Mouse (Mus musculus) cerebellum, postnatal 4 days (tissue): Measurements from ENCODE around the gene Asb2.

Source experiments
- DNase-seq, 2 experiments: peaks; one replicate each; pipeline ENCODE4 v3.0.0; 2022; ENCODE audit warnings: low spot score in 2 of 2, mixed read lengths in 1 of 2

The Asb2 gene

GRCm38 (mm10) chr12:103315831-103316545 is 39.8 kb downstream of the Asb2 start:
- DNase-seq, result no peak

- DNase-seq, result peak in 1 of 2 experiments; percentile 32
Observed at GRCm38 (mm10) chr12:103314640-103315361, 41.0 kb downstream of the Asb2 start.

GRCm38 (mm10) chr12:103313871-103314639 is 41.7 kb downstream of the Asb2 start:
- peak; percentile 46 to 63 for DNase-seq

GRCm38 (mm10) chr12:103313274-103313673 is 42.5 kb downstream of the Asb2 start:
- DNase-seq, result no peak

- no peak for DNase-seq
Observed at GRCm38 (mm10) chr12:103311921-103312320, 43.9 kb downstream of the Asb2 start.

- no peak for DNase-seq
Observed at GRCm38 (mm10) chr12:103310744-103311267, 45.0 kb downstream of the Asb2 start, which contains the start of gene Fam181a. Gene Fam181a, plus strand, starts transcription at chr12:103310975.

GRCm38 (mm10) chr12:103306720-103307119 is 49.1 kb downstream of the Asb2 start:
- peak; percentile 61 for DNase-seq

GRCm38 (mm10) chr12:103306224-103306623 is 49.6 kb downstream of the Asb2 start:
- DNase-seq, result no peak

- DNase-seq, result no peak
Observed at GRCm38 (mm10) chr12:103302960-103303359, 52.8 kb downstream of the Asb2 start.

GRCm38 (mm10) chr12:103301645-103302044 is 54.2 kb downstream of the Asb2 start:
- DNase-seq, result peak; percentile 55 to 71

- DNase-seq, result no peak
Observed at GRCm38 (mm10) chr12:103300493-103300892, 55.3 kb downstream of the Asb2 start.

- no peak for DNase-seq
Observed at GRCm38 (mm10) chr12:103296292-103296691, 59.5 kb downstream of the Asb2 start.

- DNase-seq, result no peak
Observed at GRCm38 (mm10) chr12:103292366-103292765, 63.4 kb downstream of the Asb2 start.

GRCm38 (mm10) chr12:103287276-103287675 is 68.5 kb downstream of the Asb2 start:
- DNase-seq, result no peak

- no peak for DNase-seq
Observed at GRCm38 (mm10) chr12:103283411-103283810, 72.4 kb downstream of the Asb2 start.

GRCm38 (mm10) chr12:103282936-103283335 is 72.9 kb downstream of the Asb2 start:
- DNase-seq, result no peak

- DNase-seq, result no peak
Observed at GRCm38 (mm10) chr12:103281912-103282311, 73.9 kb downstream of the Asb2 start.

GRCm38 (mm10) chr12:103281491-103281890 is 74.3 kb downstream of the Asb2 start:
- DNase-seq, result no peak

- DNase-seq, result no peak
Observed at GRCm38 (mm10) chr12:103276422-103276821, 79.4 kb downstream of the Asb2 start.

GRCm38 (mm10) chr12:103273732-103274131 is 82.1 kb downstream of the Asb2 start:
- no peak for DNase-seq

GRCm38 (mm10) chr12:103273051-103273450 is 82.8 kb downstream of the Asb2 start:
- DNase-seq, result no peak

- no peak for DNase-seq
Observed at GRCm38 (mm10) chr12:103272176-103272575, 83.6 kb downstream of the Asb2 start.
